Mouse (Mus musculus) 3134 (cell line): ENCODE results near the gene Pitpnc1.

ENCODE experiments used
- DNase-seq: peaks from one replicate; pipeline ENCODE4 v3.0.0-alpha.2; 2011; ENCODE audit warnings: low spot score; ENCODE audit not compliant: insufficient read length; ENCODE audit errors: extremely low read depth

Gene Pitpnc1

GRCm38 (mm10) chr11:107376272-107376671, 94.2 kb downstream of the Pitpnc1 start:
- DNase-seq = no peak

GRCm38 (mm10) chr11:107375816-107376215, 94.7 kb downstream of the Pitpnc1 start:
- no peak for DNase-seq

GRCm38 (mm10) chr11:107373569-107373968, 96.9 kb downstream of the Pitpnc1 start:
- no peak for DNase-seq

- no peak for DNase-seq
Observed at GRCm38 (mm10) chr11:107373154-107373553, 97.3 kb downstream of the Pitpnc1 start.

GRCm38 (mm10) chr11:107372688-107373087, 97.8 kb downstream of the Pitpnc1 start:
- no peak for DNase-seq

- DNase-seq = no peak
Observed at GRCm38 (mm10) chr11:107370476-107370875, 100.0 kb downstream of the Pitpnc1 start.

- no peak for DNase-seq
Observed at GRCm38 (mm10) chr11:107369661-107370060, 100.8 kb downstream of the Pitpnc1 start.

GRCm38 (mm10) chr11:107365938-107366712, 104.4 kb downstream of the Pitpnc1 start:
- DNase-seq = no peak

GRCm38 (mm10) chr11:107358695-107359094, 111.8 kb downstream of the Pitpnc1 start:
- DNase-seq = no peak

GRCm38 (mm10) chr11:107356224-107356623, 114.3 kb downstream of the Pitpnc1 start:
- no peak for DNase-seq

GRCm38 (mm10) chr11:107355526-107355925, 115.0 kb downstream of the Pitpnc1 start:
- DNase-seq = no peak

- no peak for DNase-seq
Observed at GRCm38 (mm10) chr11:107354499-107355143, 115.9 kb downstream of the Pitpnc1 start.

- no peak for DNase-seq
Observed at GRCm38 (mm10) chr11:107352596-107352995, 117.9 kb downstream of the Pitpnc1 start.

- DNase-seq = no peak
Observed at GRCm38 (mm10) chr11:107349756-107350155, 120.7 kb downstream of the Pitpnc1 start.

GRCm38 (mm10) chr11:107343031-107343430, 127.5 kb downstream of the Pitpnc1 start:
- DNase-seq = no peak

GRCm38 (mm10) chr11:107342432-107342831, 128.1 kb downstream of the Pitpnc1 start:
- no peak for DNase-seq

- DNase-seq = peak; percentile 44
Observed at GRCm38 (mm10) chr11:107341293-107341692, 129.2 kb downstream of the Pitpnc1 start.

- no peak for DNase-seq
Observed at GRCm38 (mm10) chr11:107340793-107341192, 129.7 kb downstream of the Pitpnc1 start.

GRCm38 (mm10) chr11:107339224-107339805, 131.2 kb downstream of the Pitpnc1 start:
- no peak for DNase-seq

- DNase-seq = no peak
Observed at GRCm38 (mm10) chr11:107337391-107338148, 132.9 kb downstream of the Pitpnc1 start.

- DNase-seq = no peak
Observed at GRCm38 (mm10) chr11:107335756-107336155, 134.7 kb downstream of the Pitpnc1 start.
